Mouse (Mus musculus) kidney, adult 8-10 months (tissue): ENCODE data around the gene Supt4a.

Source experiments
- DNase-seq, 2 experiments: peaks; one replicate each; pipeline ENCODE4 v3.0.0; 2022

Supt4a gene

DNA sequence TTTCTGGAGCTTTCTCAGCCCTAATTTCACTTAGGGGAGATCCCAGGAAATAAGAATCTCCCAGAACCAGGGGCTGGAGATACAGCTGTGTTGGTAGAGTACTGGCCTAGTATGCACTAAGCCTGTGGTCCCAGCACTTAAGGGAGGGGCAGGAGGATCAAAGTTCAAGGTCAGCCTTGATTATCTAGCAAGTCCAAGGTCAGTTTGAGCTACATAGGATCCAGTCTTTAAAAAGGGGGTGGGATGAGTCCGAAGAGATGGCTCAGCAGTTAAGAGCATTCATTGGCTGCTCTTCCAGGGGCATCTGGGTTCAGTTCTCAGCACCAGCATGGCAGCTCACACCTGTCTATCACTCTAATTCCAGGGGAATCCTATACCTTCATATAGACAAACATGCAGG, 15.0 kb downstream of the Supt4a start:
- no peak for DNase-seq

DNA sequence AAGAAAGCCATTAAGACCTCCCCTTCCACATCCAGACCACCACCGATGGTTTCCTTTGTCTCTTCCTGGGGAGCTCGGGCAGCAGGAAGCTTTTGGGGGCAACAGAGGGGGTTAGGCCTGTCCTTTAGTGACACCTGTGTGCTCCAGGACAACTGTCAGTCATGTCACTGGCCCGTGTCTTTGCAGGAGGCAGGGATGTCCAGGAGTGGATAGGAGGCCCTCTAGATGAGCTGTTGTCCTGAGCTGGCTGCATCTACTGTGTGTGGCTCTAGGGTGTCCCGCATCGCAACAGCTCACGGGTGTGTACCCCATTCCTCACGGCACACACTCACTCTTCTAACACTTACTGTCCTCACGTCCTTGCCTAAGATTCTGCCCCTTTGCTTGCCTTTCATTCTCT, 15.9 kb downstream of the Supt4a start:
- no peak for DNase-seq

DNA sequence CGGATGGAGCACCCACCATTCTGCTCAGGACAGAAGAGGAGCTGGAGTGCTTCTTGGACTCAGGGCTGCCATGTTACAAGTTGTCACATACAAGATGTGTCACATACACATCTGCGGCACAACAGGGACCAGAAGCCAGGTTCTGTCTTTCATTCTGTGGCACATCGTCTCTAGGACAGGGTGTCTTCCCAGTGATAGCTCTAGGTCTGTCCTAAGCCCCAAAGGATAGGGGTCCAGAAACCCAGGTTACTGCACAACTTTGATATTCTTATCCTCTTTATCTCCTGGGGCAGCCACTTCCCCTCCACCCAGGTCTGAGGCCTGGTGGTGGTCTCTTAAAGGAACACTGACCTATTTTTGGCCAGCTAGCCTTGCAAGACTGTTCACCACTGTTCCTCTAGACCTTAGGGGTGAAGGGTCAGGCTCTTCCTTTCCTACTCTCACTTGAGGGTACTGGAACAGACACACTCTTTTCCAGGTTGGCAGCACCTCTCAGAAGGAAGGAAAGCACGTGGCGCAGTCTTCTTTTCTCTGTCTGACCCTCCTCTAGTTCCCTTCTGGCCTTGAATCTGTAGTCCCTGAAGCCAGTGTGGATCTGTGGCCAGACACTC, 16.6 kb downstream of the Supt4a start:
- no peak for DNase-seq

DNA sequence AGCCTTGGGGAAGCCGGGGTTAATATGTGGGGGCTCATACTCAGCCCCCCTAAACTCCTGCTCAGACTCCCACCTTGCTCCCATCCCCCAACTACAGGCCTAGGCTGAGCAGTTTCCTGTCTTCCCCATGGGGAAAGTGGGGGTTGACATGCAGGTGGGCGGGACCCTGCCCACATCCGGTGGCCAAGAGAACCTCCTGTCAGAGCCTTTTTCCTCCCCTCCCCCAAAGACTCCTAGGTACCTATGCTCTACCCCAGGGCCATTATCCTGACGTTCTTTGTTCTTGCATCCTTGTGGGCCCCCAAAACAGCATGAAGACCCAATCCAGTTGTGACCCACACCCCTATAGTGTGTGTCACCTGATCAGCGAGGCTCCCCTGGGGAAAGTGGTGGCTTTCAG, 17.3 kb downstream of the Supt4a start:
- no peak for DNase-seq

DNA sequence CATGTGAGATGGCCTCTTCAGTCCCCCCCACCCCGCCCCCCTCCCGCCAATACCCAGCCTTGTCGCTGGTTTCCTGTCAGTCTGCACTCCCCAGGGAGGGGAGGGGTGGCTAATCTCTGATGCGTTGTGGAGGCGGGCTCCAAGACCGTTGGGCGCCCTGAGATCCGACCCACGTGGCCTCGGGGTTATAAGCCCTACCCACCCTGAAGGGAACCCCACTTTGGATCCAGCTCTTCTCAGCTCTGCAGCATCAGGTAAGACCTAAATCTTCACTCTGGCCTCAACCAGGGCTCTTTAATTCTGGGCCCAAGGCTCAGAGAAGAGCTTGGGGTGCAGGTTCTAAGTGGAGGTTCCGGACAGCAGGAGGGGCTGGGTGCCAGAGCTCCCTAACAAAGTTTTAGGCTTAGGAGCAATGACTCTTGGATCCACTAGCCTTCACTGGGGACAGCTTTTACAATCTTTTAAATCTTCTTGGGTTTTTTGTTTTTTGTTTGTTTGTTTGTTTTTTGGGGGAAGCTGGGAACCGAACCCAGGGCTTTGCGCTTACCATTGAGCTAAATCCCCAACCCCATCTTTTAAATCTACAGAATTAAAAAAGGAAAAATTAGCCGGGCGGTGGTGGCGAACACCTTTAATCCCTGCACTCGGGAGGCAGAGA, 18.1 kb downstream of the Supt4a start:
- peak in 1 of 2 experiments; percentile 28 for DNase-seq

DNA sequence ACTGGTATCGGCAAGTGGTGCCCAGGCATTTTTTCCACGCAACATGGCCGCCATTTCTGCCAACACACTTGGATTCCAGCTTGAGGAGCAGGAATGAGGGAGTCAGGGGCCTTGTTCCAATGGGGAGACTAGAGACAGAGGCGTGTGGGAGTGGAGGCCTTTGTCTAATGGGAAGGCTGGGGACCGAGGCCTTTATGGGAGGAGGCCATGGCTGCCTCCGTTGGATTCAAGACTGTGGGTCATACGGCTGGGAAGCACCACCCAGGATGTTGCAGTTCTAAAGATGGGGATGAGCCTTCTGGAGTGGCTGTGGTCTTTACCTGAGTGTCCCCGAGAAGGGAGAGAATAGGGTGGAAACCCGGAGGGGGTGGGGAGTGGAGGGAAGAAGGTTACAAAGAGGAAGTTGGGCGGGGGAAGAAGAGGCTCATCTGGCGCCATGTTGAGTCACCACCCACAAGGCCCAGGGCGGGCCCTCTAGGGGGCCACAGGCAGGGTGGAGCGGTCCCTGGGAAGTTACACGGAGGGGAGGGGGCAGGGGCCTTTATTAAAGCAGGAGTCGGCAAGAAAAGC, 19.0 kb downstream of the Supt4a start:
- DNase-seq = no peak

DNA sequence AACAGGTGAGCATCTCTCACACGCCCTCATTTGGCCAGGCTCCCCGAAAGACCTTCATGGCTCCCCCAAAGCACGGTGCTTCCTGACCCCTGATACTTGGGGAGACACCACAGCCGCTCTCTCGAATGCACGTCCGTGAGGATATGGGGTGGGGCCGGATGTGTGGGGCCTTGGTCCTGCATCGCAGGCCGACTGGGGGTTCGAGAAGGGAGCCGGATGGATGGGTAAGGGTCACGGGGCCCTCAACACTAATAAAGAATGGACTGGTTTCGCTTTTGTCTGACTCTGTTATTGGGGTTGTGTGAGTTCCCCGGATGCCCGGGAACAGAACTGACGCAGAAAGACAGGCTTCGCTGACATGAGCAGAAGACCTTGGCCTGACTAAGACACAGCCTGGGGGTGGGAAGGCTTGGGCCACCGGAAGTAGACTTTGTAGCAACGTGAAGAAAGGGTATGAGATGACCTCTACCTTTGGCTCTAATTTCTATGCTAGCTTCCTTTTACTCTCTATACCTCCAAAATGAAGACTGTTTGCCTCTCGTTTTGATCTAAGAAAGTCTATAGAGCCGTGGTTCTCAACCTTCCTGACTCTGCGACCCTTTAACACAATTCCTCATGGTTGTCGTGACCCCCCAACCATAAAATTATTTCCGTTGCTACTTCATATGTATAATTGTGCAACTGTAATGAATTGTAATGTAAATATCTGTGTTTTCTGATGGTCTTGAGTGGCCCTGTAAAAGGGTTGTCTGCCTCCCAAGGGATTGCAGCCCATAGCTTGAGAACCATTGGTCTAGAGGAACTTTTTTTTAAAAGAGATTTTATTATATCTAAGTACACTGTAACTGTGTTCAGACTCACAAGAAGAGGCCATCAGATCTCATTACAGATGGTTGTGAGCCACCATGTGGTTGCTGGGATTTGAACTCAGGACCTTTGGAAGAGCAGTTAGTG, 19.9 kb downstream of the Supt4a start:
- no peak for DNase-seq

DNA sequence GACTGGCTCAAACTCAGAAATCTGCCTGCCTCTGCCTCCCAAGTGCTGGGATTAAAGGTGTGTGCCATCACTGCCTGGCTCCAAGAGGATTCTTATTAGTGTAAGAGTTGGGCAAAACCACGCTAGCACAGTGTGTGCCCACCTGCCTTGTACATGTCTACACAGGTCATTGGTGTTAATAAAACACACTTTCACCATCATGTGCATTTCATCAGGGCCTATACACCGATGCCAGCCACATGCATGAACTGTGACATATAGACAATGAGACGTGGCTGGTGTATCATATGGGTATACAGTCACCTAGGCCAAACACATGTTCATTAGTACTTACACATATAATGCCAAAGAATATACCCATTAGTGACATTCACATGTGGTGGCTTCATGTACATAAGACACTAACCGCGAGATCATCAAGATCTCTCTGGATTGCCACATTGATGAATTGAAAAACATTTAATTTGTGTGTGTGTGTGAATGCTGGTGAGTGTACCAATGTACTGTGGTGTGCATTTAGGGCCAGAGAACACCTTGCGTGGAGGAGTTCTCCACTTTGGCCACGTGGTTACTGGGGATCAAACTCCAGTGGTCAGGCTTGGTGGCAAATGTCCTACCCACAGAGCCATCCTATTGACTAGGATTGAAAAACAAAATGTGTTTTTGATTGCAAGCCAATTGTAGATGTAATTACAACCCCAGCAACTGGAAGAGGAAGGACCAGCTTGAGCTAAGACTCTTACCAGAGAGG, 21.0 kb downstream of the Supt4a start:
- no peak for DNase-seq

DNA sequence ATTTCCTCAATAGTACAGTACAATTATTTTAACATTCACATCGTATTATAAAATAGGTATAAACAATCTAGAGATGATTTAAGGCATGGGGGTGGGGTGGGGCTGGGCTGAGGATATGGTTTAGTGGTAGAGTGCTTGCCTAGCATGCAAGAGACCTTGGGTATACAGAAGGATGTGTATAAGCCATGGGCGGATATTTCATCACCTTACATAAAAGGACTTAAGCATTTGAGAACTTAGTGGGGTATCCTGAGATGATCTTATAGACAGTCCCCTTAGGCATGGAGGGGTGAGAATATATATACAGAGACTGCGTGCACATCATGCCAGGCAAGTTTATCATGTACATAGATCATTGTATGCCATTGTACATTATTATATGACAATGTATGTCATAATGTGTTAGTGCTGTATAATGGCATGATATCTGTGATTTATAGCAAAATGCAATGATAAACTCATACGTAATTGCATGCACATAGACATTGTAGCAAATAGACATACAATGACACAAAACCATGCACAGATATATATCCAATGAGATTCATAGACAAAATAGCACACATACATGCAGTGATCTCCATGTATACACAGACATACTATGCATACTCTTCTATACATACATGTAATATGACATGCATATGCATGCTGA, 21.7 kb downstream of the Supt4a start:
- DNase-seq = no peak

DNA sequence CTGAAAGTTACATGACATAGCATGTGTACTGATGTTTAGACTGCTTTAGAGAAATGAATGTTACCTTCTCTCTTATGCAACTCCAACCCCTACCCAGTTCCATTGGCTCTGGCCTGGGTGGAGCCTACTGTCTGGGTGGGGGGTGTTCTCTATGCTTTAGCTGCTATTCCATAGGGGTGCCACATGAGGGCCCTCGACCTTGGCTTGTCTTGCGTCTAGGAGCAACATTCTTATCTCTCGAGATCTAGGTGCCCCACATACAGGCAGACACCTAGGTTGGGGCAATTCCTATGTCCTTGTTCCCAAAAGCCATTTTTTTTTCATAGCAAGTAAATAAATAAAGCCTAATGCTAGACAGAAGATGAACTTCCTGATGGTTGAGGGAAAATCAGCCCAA, 22.3 kb downstream of the Supt4a start:
- DNase-seq = no peak

DNA sequence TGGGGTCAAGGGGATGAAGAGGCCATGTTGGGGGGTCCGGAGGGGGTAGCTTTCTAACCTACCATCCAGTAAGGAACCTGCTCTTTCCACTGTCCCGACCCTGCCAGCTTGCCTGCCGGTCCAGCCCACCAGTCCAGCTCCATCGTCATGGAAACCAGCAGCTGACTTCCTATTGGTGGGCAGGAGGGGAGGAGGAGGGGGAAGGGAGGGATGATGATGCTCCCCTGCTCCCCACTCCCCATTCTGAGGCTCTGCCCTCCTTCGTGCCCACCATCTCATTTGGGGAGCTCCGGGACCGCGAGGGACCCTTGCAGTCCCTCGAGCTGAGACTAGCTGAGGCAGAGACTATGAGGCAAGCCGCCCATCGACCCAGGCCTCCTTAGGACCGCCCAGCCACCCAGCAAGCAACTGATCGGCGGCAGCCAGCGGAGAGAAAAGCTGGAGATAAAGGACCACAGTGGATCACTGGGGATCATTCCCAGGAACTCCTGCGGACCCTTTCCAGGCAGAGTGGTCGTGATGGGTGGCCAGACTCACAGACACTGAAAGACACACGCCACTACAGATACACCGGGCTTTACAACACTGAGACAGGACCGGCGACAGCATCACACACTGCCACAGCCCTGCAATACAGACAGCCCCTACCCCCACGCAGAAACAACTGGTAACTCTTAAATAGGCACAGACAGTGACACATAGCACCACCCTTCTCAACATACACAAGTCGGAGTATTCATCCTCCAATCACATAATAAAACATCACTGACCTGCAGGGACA, 23.1 kb downstream of the Supt4a start, which contains the start of gene Tspoap1:
TSS of gene Tspoap1 (plus strand) at position 241 of the 781 bp plus-strand sequence.
- DNase-seq = no peak

DNA sequence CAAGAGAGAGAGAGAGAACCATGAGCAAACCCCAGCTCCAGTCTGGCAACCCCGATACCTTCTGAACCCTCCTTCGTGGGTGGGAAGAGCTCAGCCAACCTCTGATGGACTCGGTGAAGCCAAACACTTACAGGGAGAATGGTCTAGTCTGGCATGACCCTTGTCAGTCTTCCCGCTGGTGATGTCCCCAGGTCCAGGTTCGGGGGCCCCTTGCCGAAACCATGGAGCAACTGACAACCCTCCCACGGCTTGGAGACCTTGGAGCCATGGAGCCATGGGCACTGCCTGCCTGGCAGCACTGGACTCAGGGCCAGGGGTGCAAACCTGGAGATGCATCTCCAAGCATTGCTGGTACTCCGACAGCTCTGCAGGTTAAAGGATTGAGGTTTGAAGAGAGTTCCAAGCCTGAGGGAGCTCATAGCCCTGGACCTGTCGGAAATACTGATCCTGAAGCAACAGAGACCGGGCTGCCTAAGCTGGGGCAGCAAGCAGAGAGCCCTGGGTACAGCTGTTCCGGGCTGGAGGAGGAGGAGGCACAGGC, 23.9 kb downstream of the Supt4a start:
- DNase-seq = no peak

DNA sequence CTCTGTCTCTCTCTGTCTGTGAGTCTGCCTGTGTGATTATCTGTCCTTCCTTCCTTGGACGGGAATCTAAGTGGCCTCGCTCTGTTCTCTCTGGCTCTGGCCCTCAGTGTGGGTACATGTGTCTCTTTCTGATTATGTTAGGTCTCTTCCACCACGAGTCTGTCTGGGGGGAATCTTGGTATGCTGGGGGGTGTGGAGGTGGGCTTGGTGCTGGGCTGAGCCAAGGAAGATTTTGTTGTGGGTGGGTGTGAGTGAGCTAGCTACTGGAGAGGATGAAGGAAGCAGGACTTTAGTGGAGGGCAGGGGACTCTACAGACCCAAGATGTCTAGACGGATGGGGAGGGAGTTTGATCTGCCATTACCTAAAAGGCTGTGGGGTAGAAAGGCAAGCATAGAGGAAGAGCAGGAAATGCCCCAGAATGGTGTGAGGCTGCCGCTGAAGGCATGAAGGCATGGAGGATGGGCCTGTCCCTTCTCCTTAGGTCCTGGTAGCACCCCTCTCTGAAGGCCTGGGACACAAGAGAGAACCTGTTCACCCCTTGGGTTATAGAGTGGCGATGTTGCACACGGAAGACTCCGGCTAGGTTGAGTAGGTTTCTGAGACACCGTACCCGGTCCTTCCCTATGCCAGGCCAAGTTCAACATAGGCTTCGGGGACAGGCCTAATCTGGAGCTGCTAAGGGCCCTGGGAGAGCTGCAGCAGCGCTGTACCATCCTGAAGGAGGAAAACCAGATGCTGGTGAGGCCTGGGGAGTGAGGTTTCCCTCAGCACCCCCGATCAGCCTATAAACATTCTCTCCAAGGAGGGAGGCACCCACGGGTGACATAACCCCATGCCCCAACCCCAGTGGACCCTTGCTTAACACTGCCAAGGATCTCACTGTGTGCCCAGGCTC, 24.7 kb downstream of the Supt4a start:
- no peak for DNase-seq

DNA sequence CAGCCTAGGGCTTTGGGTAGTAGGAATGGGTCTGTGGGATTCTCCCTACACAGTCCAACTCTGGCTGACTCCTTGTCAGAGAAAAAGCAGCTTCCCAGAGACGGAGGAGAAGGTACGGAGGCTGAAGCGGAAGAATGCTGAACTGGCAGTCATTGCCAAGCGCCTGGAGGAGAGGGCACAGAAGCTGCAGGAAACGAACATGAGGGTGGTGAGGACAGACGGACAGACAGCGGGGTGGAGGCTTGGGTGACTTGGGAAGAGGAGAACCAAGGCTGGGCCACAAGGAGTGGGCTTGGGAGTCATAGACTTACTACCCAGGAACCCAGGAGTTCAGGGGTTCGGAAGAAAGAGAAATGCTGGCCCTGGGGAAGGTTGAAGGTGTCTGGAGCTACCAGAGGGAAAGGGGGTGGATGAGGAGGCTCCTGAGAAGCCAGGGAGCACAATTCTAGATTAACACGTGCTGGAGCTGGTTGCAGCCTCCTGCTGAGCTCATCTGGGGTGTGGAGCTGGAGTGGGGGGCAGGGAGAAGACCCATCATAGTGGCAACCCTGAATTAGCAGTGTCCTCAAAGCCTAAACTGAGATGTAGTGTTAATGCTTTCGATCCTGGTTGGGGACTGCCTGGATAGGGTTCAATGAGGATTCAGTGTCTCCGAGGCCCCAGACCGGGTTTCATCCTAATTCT, 25.5 kb downstream of the Supt4a start:
- DNase-seq = no peak

DNA sequence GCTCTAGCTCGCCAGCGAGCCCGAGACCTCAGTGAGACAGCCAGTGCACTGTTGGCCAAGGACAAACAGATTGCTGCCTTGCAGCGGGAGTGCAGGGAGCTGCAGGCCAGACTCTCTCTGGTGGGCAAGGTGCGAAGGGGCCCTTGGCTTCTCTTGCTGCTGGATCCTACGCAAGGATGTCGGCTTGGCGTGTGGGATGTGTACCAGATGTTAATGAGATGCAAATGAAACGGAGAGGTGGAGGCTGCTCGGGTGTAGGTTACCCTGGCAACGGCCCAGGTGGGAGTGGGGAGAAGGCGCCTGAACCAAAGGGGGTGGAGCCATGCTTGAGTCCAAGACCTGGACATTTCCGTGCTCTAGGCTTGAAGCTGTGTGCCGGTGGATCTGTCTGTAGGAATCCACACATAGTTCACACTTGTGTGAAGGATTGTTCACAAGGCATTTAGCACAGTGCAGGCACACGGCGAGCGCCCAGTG, 26.2 kb downstream of the Supt4a start:
- peak; percentile 45 to 48 for DNase-seq

DNA sequence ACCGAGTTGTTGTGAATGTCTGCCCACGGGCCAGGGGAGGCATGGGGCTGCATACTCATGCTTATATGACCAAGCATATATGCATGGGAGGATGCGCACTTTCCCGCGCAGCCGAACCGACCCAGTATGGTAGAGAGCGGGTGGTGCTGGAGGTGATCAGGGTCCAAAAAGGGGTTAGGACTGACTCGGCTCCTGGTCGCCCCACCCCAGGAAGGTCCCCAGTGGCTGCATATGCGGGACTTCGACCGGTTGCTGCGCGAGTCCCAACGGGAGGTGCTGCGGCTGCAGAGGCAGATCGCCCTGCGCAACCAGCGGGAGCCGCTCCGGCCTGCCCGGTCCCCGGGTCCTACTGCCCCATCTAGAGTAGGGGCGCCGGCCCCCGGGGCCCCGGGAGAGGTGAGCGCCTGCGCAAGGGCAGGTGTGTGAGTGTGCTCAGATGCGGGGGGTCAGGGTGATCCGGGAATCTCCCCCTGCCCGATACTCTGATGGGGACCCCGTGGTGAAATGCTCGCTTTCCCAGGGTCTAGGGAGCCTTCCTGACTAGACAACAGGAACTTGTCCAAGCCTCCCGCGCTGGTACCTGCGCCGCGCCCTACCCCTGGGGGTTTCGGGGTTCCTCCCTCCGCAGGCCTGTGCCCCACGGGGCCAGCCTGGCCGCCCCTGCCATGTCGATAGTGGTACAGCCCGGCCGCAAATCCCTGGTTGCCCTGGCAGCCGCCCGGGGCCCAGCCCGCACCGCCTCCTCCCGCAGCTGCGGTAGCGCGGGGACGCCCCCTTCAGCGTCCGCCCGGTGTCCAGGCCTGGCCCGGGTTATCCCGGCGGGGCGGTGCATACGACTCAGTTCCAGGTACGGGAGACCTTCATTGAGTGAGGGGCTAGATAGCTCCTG, 26.9 kb downstream of the Supt4a start:
- peak in 1 of 2 experiments; percentile 22 for DNase-seq

DNA sequence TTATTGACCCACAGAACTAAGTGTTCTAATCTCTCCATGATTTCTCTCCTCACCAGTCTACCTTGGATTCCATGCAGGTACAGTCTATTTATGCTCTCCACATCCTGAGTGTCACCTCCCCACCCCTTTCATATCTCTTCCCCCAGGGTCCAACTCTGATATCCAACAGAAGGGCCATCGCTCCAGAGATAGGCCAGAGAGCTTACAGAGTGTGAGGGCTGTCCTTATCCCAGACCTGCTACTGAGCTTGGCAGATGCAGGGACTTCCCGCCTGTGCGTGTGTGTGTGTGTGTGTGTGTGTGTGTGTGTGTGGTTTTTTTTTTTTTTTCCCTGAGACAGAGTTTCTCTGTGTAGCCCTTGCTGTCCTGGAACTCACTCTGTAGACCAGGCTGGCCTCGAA, 31.4 kb downstream of the Supt4a start:
- no peak for DNase-seq

DNA sequence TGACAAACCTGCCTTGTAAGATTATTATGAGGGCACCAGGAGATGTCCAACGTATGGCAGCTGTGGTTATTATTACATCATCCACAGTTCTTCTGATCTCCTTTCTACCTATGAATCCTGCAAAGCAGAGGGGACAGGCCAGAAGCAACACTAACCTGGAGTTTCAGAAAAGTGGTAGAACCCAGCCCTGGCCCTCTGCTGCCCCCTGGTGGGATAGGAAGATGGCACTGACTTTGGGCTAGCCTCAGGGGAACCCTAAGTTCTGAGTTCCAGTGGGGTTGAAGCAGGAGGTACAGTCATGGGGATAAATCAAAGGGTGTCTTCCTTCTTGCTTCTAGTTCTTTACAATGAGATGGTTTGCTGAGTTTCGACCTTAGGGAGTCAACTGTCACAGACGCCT, 33.6 kb downstream of the Supt4a start:
- DNase-seq = peak; percentile 39 to 72
